Mouse (Mus musculus): ENCODE measurements around the gene Foxp1.

Gene Foxp1

DNA sequence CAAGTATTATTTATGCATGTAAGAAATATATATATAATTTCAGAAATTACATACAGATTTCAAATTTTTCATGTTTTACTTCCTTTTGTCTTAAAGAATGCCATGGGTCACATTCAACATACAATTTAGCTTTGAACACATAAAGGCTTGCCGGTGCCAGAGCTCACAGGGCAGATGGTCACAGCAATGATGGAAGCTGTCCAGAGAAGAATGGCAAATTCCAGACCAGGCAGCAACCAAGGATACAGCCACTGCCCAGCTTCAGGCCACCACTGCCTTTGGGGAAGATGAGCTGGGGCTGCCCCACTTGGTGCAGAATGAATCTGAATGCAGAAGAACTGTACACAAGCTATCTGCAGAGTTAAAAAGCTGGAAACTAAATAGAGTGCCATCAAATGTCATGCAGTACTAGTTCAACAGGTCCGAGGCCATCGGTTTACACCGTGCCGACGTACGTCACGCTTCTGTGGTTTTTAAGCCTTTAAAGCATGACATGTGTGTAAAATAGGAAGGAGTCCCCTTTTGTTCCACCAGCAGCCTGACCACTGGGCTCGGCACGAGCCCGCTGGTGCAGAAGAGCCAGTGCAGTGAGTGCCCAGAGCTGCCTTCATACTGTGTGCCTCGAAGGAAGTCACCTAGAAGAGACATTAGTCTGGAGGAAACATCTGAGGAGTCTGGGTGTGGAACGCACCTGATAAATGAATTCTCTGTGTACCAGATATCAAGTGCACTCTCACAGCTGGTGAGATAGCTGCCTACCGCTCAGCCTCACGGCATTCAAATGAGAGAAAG lies 239.5 kb downstream of the Foxp1 start:
- no peak for DNase-seq (ENCODE audit: low spot score)

DNA sequence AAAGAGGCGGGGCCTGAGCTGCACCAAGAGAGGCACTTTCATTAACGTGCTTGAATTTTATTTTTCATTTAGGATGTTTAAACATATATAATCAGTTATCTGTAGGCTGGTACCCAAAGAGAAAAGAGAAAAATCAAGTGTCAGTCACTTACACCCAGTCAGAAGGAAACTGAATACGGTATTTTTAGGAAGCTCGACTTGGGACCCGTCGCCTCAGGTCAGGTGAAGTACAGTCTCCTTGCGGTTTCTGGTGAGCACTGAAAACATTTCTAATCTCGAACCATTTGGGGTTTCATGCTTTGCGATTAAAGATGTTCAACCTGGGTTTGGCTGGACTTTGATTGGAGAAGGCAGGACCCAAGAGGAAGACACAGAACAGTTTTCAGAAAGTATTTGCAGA lies 241.1 kb downstream of the Foxp1 start:
- DNase-seq (ENCODE audit: low spot score): no peak

DNA sequence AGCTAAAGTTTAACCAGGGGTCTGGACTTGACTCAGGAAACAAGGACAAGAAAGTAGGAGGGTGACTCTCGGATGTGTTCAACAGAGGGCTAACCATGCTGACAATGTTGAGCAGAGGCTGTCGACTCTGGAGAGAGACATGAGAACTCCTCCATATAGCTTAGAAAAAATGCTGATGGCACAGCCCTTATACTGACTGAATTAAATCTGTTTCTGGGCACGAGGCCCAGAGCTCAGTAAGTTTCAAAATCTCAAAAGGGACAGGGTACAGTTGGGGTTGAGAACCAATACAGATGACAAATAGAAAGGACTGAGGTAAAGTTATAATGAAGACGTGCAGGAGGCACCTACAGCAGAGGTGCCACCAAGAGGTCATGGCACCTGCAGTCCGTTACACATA lies 241.9 kb downstream of the Foxp1 start:
- DNase-seq (ENCODE audit: low spot score): no peak

DNA sequence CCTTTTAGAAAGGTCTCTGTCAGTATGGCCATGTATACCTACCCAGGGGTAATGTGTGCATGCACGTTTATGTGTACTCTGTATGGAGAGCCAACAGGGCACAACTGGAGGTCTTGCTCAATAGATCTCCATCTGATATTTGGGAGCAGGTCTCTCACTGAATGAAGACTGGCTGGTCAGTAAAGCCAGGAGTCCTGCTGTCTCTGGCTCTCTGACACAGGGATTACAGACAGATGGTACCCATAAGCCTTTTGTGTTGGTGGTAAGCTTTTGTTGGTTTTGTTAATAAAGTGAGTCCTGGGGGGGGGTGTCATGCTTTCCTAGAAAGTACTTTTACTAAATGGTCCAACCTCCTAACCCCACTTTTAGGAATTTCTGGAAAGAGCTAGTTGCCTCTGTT lies 245.3 kb downstream of the Foxp1 start:
- DNase-seq (ENCODE audit: low spot score): no peak

DNA sequence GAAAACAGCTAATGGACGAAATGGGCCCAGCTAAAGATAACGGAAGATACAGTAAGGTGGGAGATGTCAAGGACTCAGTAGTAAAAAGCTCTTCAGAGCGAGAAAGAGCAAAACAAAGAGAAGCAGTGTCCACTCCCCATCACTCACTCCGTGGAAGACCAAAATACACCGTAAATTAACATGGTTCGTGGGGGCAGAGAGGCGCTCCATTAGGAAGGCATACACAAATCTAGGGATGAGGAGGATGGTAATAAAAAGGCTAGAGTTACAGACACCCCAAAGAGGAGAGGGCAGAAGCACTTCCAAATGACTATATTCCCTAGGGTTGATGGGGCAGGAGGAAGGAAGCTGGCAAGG lies 246.2 kb downstream of the Foxp1 start:
- DNase-seq (ENCODE audit: low spot score): no peak

DNA sequence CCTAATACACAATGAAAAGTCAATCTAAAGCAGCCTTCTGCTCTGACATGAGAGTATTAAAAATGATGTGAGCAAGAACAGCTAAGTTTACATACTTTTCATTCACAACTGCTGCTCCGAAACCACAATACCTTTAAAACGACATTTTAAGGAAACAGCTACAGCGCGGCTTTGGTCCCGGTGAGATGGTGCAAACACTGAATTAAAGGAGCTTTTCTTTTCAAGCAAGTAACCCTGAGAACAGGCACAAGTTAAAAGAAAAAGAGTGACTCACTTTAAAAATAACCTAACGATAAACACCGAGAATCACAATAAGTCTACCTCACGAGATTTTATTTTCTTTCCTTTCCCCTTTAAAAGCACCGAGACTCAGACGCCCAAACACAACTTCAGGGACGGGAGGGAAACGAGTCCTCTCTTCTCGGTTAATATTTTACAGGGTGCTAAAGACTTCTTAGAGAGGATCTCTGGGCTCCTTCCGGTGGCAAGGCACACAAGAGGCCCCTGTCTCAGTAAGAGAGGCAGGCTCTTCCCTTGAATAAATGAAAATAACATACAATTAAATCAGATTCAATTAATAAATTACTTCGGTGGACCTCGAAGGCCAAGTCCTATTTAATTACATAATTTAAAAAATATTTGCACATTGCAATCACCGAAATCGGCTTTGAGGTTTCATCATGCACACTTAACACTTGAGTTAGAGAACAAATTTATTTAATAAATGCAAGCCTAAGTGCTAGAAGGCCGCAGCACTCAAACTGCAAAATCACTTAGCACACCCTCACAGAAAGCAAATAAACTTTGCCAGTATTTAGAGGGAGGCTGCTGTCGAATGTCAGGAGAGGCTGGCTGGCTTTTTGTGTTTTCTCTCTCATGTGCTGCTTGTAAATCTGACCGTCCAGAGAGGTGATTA lies 246.9 kb downstream of the Foxp1 start:
- DNase-seq (ENCODE audit: low spot score): no peak

DNA sequence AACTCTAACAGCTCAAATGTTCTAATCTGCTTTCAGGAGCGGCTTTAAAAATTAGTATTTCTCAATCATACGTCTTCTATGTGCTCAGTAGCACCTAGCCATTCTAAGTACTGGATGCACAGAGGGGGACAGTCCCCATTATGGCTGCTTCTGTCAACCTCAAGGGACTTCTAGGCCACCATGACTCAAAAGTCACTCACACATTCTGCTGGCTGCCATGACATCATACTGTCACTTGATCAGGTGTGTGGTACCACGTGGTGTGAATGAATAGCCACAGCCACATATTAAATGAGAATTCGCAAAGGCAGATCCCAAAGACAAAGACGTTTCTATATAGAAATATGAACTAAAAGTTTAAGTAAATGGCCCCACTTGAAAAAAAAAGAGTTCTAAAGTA lies 247.9 kb downstream of the Foxp1 start:
- DNase-seq (ENCODE audit: low spot score): no peak

DNA sequence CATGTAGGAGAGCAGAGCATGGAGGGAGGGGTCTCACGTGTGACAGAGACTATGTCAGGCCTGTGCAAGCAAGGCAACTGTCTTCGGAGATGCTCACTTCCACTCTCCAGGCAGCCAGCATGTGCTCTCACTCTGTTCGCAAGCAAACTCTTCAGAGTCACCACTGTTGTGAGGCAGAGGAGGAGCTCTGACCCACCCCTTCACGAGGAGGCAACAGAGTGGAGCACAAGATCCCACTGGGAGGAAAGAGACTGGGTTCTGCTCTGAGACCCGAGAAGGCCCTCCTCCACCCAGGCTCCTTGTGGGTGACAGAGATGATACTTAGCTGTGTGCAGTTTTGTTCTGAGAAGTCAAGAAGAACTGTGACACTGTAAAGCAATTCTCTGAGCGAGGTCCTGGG lies 248.3 kb downstream of the Foxp1 start:
- no peak for DNase-seq (ENCODE audit: low spot score)

DNA sequence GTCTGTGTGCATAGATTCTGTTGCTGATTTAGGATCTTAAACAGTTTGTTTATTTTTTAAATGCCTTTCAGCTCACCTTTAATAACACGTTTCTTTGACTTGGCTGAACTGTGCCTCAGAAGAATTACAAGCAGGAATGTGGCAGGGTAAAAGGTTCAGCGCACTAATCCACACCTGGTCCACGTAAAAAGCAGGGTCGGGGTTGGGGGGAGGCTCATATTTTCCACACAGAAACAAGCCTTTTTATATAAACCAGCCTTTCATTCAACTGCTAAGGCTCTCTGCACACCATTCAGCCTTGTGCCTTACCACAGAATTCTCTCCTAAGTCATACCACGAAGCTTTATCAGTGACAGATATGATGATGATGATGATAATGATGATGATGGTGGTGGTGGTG lies 249.3 kb downstream of the Foxp1 start:
- no peak for DNase-seq (ENCODE audit: low spot score)

DNA sequence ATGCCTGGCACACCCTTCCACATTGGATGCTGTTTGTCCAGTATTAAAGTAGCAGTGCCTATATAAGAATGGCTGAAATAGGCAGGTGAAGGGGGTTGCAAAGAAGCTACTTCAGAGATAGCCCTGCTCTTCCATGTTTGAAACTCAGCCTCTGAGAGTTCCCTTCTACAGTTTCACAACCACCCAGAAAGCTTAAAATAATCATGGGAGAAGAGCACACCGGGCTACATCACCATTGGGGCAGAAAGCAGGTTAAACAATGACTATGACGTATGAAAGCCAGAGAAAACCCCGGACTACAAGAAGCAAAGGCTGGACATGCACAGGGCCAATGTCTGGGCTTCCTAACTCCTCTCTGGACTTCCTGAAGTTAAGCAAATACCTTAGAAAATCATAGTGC lies 250.3 kb downstream of the Foxp1 start:
- DNase-seq (ENCODE audit: low spot score): no peak

DNA sequence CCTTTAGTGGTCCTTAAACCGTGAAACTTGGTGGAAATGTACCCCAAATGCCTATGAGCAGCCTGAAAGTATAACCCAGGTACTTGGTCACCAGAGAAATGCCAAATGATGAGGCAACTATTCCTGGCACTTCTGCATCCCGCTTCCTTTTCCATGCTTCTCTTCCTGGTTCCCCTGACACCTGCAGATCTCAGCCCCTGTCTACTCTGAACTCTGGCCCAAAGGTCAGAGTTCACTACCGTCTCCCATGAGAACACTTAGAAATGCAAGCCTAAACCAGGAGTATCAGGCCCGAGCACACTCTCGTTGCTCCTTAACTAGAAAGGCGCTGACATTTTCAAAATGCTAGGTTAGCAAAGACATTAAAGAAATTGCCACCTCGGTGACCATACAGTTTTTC lies 250.8 kb downstream of the Foxp1 start:
- no peak for DNase-seq (ENCODE audit: low spot score)

DNA sequence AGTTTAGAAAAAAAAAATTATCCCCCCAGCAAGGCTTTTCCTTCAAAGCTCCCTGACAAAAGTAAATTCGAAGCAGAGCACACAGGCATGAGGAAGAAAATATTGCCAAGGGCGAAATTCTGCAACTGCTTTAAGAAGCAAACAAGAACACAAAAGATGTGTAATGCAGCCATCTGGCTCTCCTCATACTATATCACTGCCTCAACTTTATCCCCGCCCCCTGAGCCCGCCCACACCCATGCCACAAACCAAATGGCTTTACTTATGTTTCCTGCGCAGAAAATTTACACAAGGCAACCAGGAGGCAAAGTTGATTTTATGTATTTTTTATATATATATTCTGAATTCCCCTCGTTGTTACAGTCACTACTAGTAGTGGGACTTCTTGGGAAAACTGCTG lies 252.6 kb downstream of the Foxp1 start:
- DNase-seq (ENCODE audit: low spot score): no peak

DNA sequence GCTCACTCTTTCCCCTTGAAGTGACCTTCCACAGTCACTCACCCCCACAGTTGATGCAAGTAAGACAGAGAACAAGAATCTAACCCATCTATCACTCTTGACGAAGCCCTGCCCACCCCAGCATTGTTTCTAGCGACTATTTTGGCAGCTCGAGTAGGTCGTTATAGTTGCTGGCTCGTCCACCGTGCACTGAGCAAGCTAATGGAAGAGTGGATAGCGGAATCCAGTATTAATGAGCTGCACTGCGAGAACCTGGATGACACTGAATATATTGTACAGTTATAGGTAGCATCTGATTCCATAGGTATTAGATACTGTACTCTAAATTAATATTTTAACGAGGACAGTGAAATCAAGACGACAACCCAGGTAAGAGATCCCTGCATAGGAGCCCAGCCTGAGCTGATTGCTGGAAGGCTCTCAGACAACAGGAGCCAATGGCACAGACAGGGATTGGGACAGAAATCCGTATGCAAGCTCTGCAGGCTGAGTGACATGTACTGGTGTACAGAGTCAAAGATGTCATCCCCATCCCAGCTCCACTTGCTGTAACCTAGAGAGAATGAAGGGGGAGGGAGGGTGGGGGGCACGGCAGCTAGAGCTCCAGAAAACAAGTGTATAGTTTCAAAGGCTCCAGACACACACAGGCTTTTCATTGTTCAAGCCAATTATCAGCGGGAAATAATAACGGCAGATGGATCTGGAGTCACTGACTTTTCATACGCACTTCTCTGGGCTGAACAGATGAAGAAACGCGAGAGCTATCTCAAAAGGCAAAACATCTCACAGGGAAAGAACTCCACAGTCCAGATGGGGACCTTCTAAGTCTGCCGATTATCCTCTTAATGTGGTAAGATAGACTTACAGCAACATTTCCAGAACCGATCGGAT lies 254.1 kb downstream of the Foxp1 start:
- DNase-seq (ENCODE audit: low spot score): no peak

DNA sequence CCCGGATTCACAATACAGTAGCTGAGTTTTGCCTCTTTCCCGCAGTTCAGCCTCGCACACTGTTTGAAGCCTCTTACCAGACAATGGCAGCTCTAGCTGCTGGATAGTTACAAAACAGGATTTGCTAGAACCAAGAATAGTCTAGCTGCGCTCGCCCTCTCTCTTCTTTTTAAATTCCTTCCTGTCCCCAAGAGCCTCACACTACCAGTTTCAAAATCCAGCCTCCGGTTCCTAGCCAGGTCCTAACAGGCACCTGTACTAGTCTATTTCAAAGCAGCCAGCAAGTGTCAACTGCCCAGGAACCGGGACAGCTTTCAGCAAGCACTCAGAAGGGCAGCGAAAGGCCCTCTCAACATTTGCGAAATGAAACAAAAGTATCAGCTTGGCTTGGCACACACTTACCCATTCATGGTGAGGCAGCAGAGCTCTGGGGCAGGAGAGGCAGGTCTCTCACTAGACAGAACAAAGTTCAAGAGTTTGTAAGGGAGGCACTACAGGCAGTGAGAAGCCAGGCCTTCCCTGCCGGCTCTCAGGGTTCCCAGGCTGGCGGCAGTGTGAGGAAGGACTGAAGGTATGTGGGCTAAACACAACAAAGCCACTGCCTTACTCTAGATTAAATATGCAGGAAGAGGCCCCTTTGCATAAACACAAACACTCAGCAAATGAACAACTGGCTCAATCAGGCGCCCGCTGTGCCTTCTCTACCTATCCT lies 256.4 kb downstream of the Foxp1 start:
- DNase-seq (ENCODE audit: low spot score): no peak

DNA sequence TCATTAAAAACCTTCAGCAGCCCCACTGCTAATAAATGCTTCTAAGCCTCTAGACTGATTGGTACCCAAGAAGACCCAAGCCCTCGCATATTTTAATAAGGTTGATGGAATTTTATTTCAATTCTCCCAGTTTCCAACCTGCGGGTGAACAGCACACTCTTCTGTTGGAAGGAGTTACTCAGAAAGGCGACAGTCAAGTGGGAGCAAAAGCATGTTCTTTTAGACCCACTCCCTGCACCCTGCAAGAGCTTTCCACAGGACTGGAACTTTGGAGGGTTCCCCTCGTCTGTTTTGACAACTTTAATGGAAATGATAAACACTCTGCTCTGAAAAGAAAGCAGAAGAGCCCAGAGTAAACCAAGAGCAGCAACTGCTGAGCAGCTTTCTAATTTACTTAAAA lies 257.3 kb downstream of the Foxp1 start:
- no peak for DNase-seq (ENCODE audit: low spot score)

DNA sequence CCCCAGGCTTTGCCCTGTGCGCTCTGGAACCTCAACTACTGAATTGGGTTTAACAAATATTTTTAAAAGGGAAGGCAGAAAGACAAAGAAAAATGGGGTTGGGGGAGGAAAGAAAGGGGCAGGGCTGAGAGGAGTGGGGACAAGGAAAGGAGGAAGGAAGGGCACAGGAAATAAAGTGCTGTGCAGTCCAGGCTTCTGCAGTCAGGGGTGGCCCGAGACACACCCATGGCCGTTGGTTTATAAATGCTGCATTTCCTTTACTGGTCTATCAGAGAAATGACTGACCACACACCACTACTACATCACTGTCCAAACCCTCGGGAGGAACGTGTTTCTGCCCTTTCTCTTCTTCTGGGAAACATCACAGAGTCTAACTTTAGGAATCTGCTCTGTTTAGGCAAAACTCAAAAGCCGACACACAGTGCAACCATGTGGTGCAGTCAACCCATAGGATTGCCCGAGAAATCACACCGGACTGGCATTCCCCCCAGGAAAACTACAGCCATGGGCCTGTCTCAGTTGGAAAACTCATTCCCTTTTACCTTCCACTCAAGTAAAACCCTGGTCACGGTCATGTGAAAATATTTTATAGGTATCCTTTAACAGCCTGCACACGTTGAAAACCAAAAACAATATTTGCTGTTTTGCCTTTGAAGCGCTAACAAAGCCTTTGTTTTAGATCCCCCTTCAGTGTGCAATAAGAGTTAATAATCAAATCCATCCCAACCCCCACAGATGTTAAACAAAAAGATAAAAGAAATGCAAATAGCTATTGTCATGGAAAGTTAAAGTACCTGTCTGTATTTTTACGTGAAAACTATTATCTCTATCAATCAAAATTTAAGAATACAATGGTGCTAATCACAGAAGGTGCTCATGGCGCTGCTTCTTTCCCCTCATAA lies 258.1 kb downstream of the Foxp1 start:
- no peak for DNase-seq (ENCODE audit: low spot score)

DNA sequence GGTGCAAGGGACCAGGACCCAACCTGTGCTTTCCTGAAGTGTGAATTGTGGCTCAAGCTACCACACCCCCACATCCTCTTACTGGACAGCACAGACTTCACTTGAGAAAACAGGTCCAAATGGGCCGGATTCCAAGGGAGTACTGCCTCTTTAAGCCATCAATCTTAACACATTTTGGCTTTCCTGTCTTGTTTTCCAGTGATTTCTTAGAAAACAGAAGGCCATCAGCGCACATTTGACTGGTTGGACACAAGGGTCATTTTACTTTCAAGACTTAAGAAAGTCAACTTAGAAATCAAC lies 258.7 kb downstream of the Foxp1 start:
- no peak for DNase-seq (ENCODE audit: low spot score)

DNA sequence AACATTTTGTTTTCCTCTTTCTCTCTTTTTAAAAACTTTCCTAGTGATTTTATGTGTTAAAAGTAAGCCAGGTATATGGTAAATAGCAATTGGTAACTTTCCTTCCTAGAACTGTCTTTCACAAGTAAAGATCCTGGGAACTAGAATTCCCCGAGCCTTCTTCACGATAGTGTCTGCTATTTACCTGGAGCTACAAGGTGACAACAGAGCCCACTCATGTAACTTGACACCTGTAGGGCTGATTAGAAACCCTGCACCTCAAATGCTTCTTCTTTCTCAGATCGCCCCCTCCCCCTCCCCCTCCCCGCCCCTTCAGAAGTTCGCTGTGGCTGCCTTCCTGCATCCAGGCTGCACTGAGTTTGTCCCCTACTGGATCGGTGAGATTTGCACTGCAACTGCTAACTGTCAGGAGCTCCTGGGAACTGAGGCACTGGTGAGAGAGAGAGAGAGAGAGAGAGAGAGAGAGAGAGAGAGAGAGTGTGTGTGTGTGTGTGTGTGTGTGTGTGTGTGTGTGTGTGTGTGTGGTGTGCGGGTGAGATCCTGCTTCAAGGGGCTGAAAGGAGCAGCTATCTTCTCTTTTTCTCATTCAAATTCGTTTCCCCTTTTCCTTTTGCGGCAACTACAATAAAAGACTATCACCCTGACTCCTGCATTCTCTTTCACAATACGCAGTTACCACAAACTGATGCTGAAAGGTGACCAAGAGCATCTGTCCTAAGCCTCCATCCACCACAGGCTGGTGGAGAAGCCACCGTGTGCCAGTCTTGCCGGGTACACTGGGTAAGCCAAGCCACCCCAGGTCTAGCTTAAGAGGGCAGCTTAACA lies 259.2 kb downstream of the Foxp1 start:
- DNase-seq (ENCODE audit: low spot score): no peak

DNA sequence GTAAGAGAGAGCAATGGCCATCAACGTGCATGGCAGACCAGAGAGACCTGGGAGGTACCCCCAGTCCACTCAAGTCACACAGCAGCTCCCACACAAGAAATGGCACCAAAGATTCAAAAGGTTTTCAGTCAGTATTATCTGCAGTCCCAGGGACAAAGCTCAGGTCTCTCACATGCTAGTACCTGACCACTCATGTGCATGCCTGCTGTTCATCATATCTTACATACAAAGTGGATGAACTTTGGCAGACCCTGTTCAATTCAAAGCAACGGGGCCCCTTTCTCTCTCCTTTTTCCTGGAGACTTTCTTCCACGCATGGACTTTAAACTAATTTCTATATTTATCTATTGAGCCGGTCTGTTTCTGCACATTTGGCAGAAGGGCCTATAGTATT lies 260.8 kb downstream of the Foxp1 start:
- no peak for DNase-seq (ENCODE audit: low spot score)
